Mouse (Mus musculus) T-helper 1 cell (primary cell): ENCODE results near the gene Gm35549.

Experiments
- in situ Hi-C: fragments of 300-600 bp; cut with MboI, MseI; formaldehyde crosslinking; loops from one replicate; pipeline ENCODE4 v1.15.1; 2025; ENCODE audit warnings: high pct_unique_total_duplicates

Gm35549 gene

DNA sequence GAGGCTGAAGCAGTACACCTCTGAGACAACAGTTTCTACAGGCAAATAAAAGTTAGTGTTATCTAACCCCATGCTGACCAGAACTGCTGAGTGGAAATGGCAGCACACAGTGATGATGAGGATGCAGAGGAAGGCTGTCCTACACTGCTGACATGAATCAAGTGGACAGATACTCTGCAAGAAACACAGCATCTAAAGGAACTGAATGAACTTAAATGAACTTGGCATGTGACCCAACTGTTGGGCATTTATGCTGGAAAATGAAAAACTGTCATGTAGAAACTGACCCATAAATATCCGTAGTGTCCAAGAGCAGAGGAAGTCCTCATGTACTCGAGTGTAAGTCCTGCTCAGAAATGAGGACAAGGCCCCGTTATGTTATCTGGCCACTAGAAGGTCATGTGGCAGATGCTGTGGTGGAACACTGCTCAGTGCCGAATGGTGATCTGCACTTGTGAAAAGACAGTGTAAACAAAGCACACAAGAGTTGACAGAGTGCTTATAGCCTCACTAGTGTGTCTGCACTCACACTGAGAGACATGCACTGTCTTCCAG, 13.9 kb downstream of the Gm35549 start:
- in situ Hi-C loops, result no loop called here

GRCm38 (mm10) chr9:122826743-122827142, 17.1 kb downstream of the Gm35549 start:
- in situ Hi-C loops, result no loop called here

- in situ Hi-C loops, result no loop called here
Observed at GRCm38 (mm10) chr9:122823374-122824017, 20.3 kb downstream of the Gm35549 start.

DNA sequence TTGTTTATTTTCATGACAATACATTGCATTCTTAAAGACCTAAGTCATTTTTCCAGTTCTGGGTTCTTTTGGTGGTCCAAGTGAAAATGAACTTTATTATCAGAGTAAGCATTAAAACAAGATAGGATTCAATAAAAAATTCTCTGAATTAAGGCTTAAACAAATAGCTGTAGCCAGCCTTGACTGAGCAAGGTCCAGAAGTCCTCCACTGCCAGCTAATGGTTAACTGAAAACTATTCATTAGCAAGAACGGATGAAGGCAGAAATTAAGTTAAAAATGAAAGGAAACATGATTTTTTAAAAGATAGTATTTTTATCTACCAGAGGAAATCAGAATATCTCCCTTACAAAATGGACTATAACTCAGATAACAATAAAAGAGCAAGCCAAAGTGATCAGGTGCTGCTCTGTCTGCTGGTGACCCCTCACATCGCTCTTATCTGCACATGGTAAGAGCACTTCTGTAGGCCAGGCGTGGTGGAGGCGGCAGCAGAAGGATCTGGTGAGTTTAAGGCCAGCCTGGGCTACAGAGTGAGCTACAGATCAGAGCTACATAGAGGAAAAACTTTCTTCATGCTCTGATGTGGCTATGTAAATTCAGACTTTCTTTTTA, 28.5 kb downstream of the Gm35549 start:
- in situ Hi-C loops, result no loop called here

- in situ Hi-C loops, result no loop called here
Observed at GRCm38 (mm10) chr9:122814775-122815174, 29.1 kb downstream of the Gm35549 start.

DNA sequence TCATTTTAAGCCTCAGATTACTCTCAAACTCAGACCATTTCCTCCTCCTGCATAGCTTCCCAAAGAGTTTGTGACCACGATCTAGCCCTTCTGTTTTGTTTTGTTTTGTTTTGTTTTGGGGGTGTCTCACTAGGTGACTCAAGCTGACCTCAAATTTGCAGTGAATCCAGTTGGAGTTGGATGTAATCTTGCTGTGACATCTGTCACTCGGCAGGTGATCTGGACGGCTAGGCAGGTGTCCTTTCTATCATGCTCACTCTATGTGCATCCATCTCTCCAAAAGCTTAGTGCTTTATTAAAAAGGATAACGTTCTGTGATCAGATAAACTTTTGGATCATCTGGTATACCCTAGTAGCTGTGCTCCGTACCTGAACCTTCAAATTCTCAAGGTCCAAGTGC, 31.4 kb downstream of the Gm35549 start:
- in situ Hi-C loops, result no loop called here

DNA sequence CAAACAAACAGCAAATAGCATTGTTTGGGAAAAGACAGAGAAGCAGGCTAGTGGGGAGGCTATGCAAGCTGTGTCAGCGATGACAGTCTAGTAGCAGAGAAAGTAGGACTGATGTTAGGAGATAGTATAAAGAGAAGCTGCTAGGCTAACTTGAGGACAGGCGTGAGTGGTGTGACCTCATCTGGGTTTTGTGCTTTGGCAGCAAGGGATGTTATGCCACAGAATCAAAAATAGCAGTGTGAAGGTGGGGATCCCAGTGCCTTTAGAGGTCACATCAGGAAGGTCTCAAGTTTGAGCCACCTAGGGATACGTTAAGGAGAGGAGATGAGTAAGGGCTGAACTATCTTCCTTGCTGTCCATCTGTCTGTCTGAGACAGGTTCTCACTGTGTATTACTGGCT, 33.6 kb downstream of the Gm35549 start:
- in situ Hi-C loops, result no loop called here

- in situ Hi-C loops, result loop anchor here (5.0 kb wide), 1 partner anchor 80 kb away; the partner anchor contains the start of gene Zkscan7
Observed at GRCm38 (mm10) chr9:122807186-122807585, 36.6 kb downstream of the Gm35549 start.

DNA sequence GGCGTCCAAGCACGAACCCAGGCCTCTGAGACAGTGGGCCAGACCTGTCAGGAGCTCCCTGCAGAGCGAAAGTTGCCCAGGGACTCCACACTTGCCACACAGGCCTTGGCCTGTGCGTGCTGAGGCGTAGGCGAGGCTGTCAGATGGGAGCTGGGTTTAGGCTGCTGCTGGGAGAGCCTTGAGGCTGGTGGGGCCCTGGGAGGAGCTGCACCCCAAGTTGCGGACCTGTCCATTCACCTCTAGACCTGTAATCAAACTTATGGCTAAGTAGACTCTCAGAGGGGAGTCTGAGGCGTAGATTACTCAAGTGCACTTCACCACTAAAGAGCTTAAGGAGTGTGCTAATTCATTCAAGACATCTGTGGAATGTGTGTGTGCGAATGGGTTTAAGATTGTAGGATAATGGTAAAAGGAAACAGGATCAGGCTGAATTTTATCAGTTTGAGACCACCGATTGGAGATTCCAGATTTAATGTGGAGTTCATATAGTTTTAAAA, 37.9 kb downstream of the Gm35549 start:
- in situ Hi-C loops, result loop anchor here (5.0 kb wide), 1 partner anchor 81 kb away; the partner anchor contains the start of gene Zkscan7

- in situ Hi-C loops, result loop anchor here (5.0 kb wide), 1 partner anchor 82 kb away; the partner anchor contains the start of gene Zkscan7
Observed at GRCm38 (mm10) chr9:122805053-122805844, 38.6 kb downstream of the Gm35549 start, which contains the start of gene Tcaim. TSS of gene Tcaim (plus strand) at chr9:122805539.

DNA sequence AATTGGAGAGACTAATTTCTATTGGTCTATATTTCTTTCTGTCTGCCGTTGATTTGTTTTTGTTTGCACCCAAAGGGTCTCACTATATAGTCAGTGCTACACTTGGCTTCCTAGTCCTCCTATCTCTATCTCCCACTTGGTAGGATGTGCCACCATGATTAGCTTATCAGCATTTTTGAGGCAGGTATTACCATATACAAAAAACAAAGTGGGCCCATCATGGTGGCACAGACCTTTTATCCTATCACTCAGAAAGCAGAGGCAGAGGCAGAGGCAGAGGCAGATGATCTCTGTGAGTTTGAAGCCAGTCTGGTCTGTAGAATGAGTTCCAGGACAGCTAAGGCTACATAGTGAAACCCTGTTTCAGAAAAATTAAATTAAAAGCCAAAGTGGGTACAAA, 57.3 kb downstream of the Gm35549 start:
- in situ Hi-C loops, result loop anchor here (5.0 kb wide), 1 partner anchor 54 kb away; no protein-coding TSS in a partner anchor

GRCm38 (mm10) chr9:122785231-122785630, 58.6 kb downstream of the Gm35549 start:
- in situ Hi-C loops, result loop anchor here (5.0 kb wide), 1 partner anchor 53 kb away; no protein-coding TSS in a partner anchor
